Mouse (Mus musculus): ENCODE results near the gene Fgf11. TPM values are rescaled to one million over a fixed set of nuclear protein-coding genes. Genes with fewer than 3 reads are reported as not detected.
A peak's percentile ranks its signal among the peaks of the same experiment; 100 is the strongest.

Gene Fgf11
- polyA plus RNA-seq, 1 experiment from 2014 or later = 2.9 TPM

DNA sequence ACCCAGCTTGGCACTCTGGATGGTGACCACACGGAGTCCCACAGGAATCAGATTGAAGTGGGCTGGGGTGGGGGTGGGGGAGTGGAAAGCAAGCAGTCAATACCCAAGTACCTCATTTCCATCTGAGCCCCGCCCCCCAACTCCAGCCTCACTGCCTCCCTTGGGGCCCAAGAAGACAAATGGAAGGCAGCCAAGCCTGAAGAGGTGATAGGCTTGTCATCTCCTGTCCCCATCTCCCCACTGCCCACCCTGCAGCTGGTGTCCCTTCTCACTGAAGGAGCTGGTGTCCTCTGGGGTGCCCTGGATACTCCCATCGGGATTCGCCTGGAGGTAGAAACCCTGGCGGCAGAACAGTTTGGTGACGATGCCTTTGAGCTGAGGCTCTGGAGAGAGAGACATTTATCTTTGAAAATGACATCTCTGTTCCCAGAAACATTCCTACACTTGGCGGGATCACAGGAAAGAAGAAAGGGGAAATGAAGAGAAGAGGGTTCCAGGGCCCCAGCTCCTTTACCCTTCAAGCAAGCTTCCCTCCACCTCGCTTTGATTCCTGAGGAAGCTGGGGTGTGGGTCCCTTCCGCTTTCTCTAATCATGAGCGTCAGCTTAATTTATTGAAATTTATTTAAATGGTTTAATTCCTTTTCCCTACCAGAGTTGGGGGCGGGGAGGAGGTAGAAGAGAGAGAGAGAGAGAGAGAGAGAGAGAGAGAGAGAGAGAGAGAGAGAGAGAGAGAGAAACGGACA lies 2.1 kb downstream of the Fgf11 start:
- Histone ChIP-seq H3K27ac (ENCODE audit: low read depth, low read length) (peak overlapping the region; percentile 88), H3K27me3 (replicated peaks; ENCODE audit: control insufficient read depth, insufficient read depth, low read length) (peaks cover 10% of the 10 kb centered on the region), H3K4me1 (ENCODE audit: control insufficient read depth, insufficient read depth, low read length) (peaks cover 44% of the 10 kb centered on the region), H3K4me2 (ENCODE audit: low read length) (peak overlapping the region; percentile 98), H3K36me3 (ENCODE audit: control insufficient read depth, insufficient read depth, low read length) (no peaks in the 10 kb centered on the region), H3K4me3 (ENCODE audit: low read depth, low read length) (peak overlapping the region; percentile 56), H3K9me3 (replicated peaks; ENCODE audit: control insufficient read depth, low read length) (no peaks in the 10 kb centered on the region), H3K9ac (ENCODE audit: low read length) (peak overlapping the region; percentile 73; the same call in 1 of the 2 replicates)
- ATAC-seq (no peak), DNase-seq (ENCODE audit: low spot score) (peak; percentile 68)
- WGBS = 21% methylated on average over 11 of the region's 12 CpGs

DNA sequence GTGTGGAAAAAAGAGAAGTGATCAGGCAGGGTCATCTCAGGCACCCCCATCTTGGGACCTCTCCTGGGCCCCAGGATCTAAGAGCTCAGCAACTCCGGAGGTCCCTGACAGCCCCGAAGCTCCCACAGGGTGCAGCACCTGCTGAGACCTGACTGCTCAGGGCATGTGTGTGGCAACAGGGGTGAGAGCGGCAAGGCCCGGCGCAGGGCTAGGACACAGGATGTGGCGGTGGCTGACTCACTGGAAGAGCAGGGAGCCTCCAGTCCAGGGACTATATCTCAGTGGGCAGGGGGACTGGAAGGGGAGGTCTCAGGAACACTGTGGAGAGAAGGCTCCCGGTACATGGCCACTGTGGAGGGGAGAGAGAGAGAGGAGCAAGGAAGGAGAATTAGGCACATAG lies 3.7 kb downstream of the Fgf11 start:
- Histone ChIP-seq H3K27ac (ENCODE audit: low read depth, low read length) (no peak overlapping the region; the same call in 1 of the 2 replicates), H3K27me3 (replicated peaks; ENCODE audit: control insufficient read depth, insufficient read depth, low read length) (peaks cover 5% of the 10 kb centered on the region; the same call in 1 of the 2 replicates), H3K36me3 (ENCODE audit: control insufficient read depth, insufficient read depth, low read length) (no peaks in the 10 kb centered on the region), H3K9ac (ENCODE audit: low read length) (no peak overlapping the region), H3K4me2 (ENCODE audit: low read length) (no peak overlapping the region), H3K4me3 (ENCODE audit: low read depth, low read length) (no peak overlapping the region), H3K9me3 (replicated peaks; ENCODE audit: control insufficient read depth, low read length) (no peaks in the 10 kb centered on the region), H3K4me1 (ENCODE audit: control insufficient read depth, insufficient read depth, low read length) (peaks cover 27% of the 10 kb centered on the region)
- no peak for DNase-seq (ENCODE audit: low spot score)
- 80% methylated on average over 7 of the region's 7 CpGs for WGBS
- ATAC-seq = no peak

DNA sequence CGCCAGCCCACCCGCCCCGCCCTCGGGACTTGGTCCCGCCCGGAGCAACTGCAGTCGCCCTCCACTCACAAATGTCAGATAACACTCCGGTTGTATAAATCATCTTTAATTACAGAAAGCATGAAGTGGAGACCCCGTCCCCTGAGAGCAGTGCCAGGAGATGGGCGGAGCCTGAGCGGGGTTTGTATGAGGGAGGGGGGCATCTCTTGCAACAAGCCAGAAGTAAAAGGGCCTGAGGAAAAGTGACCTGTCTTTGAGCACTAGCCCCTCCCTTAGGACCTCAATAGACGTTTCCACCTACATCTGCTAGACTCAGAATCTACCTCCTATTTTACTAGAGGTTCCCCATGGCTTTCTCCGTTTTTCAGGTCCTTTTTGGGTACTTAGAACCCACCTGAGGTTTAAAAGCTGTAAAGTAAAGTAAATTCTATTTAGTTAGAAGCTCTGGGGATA lies 5.6 kb downstream of the Fgf11 start:
- H3K36me3 ChIP-seq (ENCODE audit: control insufficient read depth, insufficient read depth, low read length) = no peaks in the 10 kb centered on the region
- H3K27me3 ChIP-seq (replicated peaks; ENCODE audit: control insufficient read depth, insufficient read depth, low read length) = no peaks in the 10 kb centered on the region; the same call in 1 of the 2 replicates
- peak overlapping the region; percentile 37 for H3K4me3 ChIP-seq (ENCODE audit: low read depth, low read length)
- DNase-seq (ENCODE audit: low spot score) (no peak), ATAC-seq (no peak)
- H3K4me2 ChIP-seq (ENCODE audit: low read length) = peak overlapping the region; percentile 75
- 2% methylated on average over 13 of the region's 13 CpGs for WGBS
- H3K9me3 ChIP-seq (replicated peaks; ENCODE audit: control insufficient read depth, low read length) = no peaks in the 10 kb centered on the region
- peaks cover 17% of the 10 kb centered on the region for H3K4me1 ChIP-seq (ENCODE audit: control insufficient read depth, insufficient read depth, low read length)
- H3K27ac ChIP-seq (ENCODE audit: low read depth, low read length) = no peak overlapping the region
- H3K9ac ChIP-seq (ENCODE audit: low read length) = peak overlapping the region; percentile 52; the same call in 1 of the 2 replicates

DNA sequence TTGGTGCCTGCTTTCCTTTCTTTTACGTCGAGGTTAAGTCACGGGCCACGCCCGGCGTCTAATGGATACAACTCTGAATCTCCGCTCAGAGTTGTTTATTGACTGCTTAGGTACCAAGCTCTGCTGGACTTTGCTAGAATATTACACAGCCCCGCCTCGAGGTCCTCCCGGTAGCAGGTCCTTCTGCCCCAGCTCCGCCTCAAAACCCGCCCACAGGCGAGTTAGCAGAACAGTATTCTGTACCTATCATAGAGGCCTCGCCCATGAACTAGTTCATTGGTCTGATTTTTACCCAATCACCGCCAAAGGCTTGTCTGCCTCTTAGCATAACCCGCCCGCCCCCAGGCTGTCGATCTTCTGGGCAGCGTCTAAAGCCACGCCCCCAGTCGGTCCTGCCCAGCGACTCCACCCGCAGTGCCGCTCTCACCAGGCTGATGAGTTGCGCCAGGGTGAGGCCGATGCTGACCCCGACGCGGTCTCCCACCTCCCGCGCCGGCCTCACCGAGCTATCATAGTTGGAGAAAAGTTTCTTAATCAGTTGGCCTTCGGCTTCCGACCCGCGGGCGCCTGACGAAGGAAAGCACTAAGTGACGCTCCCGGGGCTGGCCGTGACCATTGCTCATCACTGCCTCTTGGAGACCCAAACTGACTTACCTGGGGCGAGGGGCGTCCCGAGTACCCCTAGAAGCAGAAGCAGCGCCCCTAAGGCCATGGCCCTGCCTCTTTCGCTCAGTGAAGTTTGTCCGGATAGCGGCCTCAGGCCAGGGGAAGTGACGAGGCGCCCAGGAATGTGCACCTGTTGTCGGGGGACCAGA lies 6.3 kb downstream of the Fgf11 start, which contains the start of gene Chrnb1:
Gene Chrnb1, minus strand, starts transcription at position 776 of the 815 bp plus-strand sequence.
- peak; percentile 96 for DNase-seq (ENCODE audit: low spot score)

GRCm38 (mm10) chr11:69793429-69793828 lies 8.2 kb downstream of the Fgf11 start:
- Histone ChIP-seq H3K36me3 (ENCODE audit: control insufficient read depth, insufficient read depth, low read length) (no peaks in the 10 kb centered on the region), H3K27me3 (replicated peaks; ENCODE audit: control insufficient read depth, insufficient read depth, low read length) (no peaks in the 10 kb centered on the region; the same call in 1 of the 2 replicates), H3K4me1 (ENCODE audit: control insufficient read depth, insufficient read depth, low read length) (no peaks in the 10 kb centered on the region), H3K9me3 (replicated peaks; ENCODE audit: control insufficient read depth, low read length) (no peaks in the 10 kb centered on the region), H3K27ac (ENCODE audit: low read depth, low read length) (no peak overlapping the region), H3K9ac (ENCODE audit: low read length) (no peak overlapping the region), H3K4me2 (ENCODE audit: low read length) (no peak overlapping the region), H3K4me3 (ENCODE audit: low read depth, low read length) (no peak overlapping the region)
- no peak for ATAC-seq
- 56% methylated on average over 5 of the region's 5 CpGs for WGBS
- DNase-seq (ENCODE audit: low spot score) = no peak

More for the DNA sequence above, 6.3 kb downstream of the Fgf11 start, which contains the start of gene Chrnb1:
- peak within 1 kb of the TSS; percentile 37 for H3K4me3 ChIP-seq (ENCODE audit: low read depth, low read length)
- peak within 1 kb of the TSS; percentile 75 for H3K4me2 ChIP-seq (ENCODE audit: low read length)
- peak within 1 kb of the TSS; percentile 52 for H3K9ac ChIP-seq (ENCODE audit: low read length)
- H3K36me3 ChIP-seq (ENCODE audit: control insufficient read depth, insufficient read depth, low read length) = no peaks in the 10 kb centered on the region
- 3% methylated on average over 52 of the region's 52 CpGs for WGBS
- ATAC-seq = peak; percentile 93
- H3K27ac ChIP-seq (ENCODE audit: low read depth, low read length) = no peak within 1 kb of the TSS
- no peaks in the 10 kb centered on the region; the same call in 1 of the 2 replicates for H3K27me3 ChIP-seq (replicated peaks; ENCODE audit: control insufficient read depth, insufficient read depth, low read length)
- H3K4me1 ChIP-seq (ENCODE audit: control insufficient read depth, insufficient read depth, low read length) = peaks cover 15% of the 10 kb centered on the region
- no peaks in the 10 kb centered on the region for H3K9me3 ChIP-seq (replicated peaks; ENCODE audit: control insufficient read depth, low read length)

DNA sequence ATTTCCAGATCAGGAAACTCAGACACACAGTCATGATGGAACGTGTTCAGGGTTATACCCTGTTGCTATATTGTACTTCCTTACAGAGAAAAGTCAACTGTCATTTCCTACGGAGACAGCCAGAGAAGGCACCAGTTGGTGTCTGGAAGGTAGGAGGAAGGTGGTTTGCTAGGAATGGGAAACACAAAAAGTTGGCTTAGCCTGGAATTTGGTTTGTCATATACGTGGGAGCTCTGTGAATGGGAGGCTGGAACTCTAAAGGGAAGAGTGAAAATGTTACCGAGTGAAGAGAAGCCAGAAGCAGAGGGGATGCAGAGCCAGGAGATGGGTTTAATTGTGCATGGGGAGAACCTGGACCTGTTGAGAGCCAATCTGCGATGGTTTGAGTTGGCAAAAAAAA lies 10.2 kb downstream of the Fgf11 start:
- Histone ChIP-seq H3K9me3 (replicated peaks; ENCODE audit: control insufficient read depth, low read length) (no peaks in the 10 kb centered on the region), H3K27ac (ENCODE audit: low read depth, low read length) (no peak overlapping the region), H3K4me1 (ENCODE audit: control insufficient read depth, insufficient read depth, low read length) (no peaks in the 10 kb centered on the region), H3K4me2 (ENCODE audit: low read length) (no peak overlapping the region), H3K27me3 (replicated peaks; ENCODE audit: control insufficient read depth, insufficient read depth, low read length) (no peaks in the 10 kb centered on the region), H3K36me3 (ENCODE audit: control insufficient read depth, insufficient read depth, low read length) (no peaks in the 10 kb centered on the region), H3K4me3 (ENCODE audit: low read depth, low read length) (no peak overlapping the region), H3K9ac (ENCODE audit: low read length) (no peak overlapping the region)
- ATAC-seq (no peak), DNase-seq (ENCODE audit: low spot score) (no peak)
- 76% methylated on average over 5 of the region's 5 CpGs for WGBS

DNA sequence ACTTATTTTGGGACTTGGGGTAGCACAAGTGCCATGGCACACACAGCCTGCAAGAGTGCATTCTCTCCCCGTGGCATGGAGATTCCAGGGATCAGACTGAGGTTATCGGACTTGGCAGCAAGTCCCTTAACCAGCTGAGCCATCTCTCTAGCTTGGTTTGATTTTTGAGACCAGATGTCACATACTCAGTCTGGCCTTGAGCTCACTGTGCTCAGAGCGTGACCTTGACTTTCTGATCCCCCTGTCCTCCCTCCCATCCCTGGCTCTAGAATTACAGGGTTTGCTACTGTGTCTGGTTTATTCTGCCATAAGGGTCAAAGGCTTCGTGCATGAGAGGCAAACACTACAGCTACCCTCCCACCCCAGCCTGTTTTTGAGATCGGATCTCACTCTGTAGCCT lies 12.2 kb downstream of the Fgf11 start:
- Histone ChIP-seq H3K27me3 (replicated peaks; ENCODE audit: control insufficient read depth, insufficient read depth, low read length) (no peaks in the 10 kb centered on the region), H3K27ac (ENCODE audit: low read depth, low read length) (no peak overlapping the region), H3K4me3 (ENCODE audit: low read depth, low read length) (no peak overlapping the region), H3K4me1 (ENCODE audit: control insufficient read depth, insufficient read depth, low read length) (no peaks in the 10 kb centered on the region), H3K4me2 (ENCODE audit: low read length) (no peak overlapping the region), H3K9ac (ENCODE audit: low read length) (no peak overlapping the region), H3K9me3 (replicated peaks; ENCODE audit: control insufficient read depth, low read length) (no peaks in the 10 kb centered on the region), H3K36me3 (ENCODE audit: control insufficient read depth, insufficient read depth, low read length) (no peaks in the 10 kb centered on the region)
- ATAC-seq (no peak), DNase-seq (ENCODE audit: low spot score) (no peak)
- WGBS = 74% methylated on average over 5 of the region's 5 CpGs

DNA sequence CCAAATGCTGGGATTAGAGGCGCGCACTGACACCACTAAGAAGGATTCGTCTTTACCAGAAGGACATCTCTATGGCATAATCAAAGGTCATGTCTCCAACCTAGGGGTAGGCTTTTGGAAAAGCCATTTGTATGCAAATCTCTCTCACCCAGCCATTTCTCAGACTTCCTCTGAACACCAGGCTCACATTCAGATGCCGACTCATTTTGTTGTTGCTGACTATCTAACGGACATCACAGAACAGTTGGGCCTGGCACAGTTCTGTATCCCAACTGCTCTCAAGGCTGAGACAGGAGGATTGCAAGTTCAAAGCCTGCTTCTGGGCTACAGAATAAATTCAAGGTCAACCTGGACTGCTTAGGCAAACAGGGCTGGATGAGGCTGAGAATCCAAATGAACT lies 14.4 kb downstream of the Fgf11 start:
- Histone ChIP-seq H3K4me3 (ENCODE audit: low read depth, low read length) (no peak overlapping the region), H3K9me3 (replicated peaks; ENCODE audit: control insufficient read depth, low read length) (no peaks in the 10 kb centered on the region), H3K9ac (ENCODE audit: low read length) (no peak overlapping the region), H3K27me3 (replicated peaks; ENCODE audit: control insufficient read depth, insufficient read depth, low read length) (no peaks in the 10 kb centered on the region), H3K36me3 (ENCODE audit: control insufficient read depth, insufficient read depth, low read length) (no peaks in the 10 kb centered on the region), H3K27ac (ENCODE audit: low read depth, low read length) (no peak overlapping the region), H3K4me1 (ENCODE audit: control insufficient read depth, insufficient read depth, low read length) (no peaks in the 10 kb centered on the region), H3K4me2 (ENCODE audit: low read length) (no peak overlapping the region)
- 88% methylated on average over 5 of the region's 5 CpGs for WGBS
- no peak for DNase-seq (ENCODE audit: low spot score)
- no peak for ATAC-seq

Data from forebrain, embryonic 14.5 days (tissue).